Mouse (Mus musculus) midbrain, embryonic 12.5 days (tissue): Measurements from ENCODE around the gene R3hdm4. TPM values are rescaled to one million over a fixed set of nuclear protein-coding genes. Genes with fewer than 3 reads are reported as not detected.

Experiments
- ATAC-seq: fragments of 200-750 bp; cut with Nextera tagmentation; 2 replicates; pipeline ENCODE4 v1.8.0; 2017; ENCODE audit warnings: low read depth, moderate TSS enrichment, moderate library complexity; ENCODE audit not compliant: low FRiP score
- H3K27ac ChIP-seq: fragments of 300-500 bp; sonication (generic); replicated peaks from 2 replicates; pipeline ENCODE4 v1.5.1; 2016; ENCODE audit warnings: mild to moderate bottlenecking
- H3K27me3 ChIP-seq: fragments of 300-500 bp; sonication (generic); 2 replicates; pipeline ENCODE4 v1.6.1; 2016; ENCODE audit warnings: mild to moderate bottlenecking
- H3K36me3 ChIP-seq: fragments of 300-500 bp; sonication (generic); 2 replicates; pipeline ENCODE4 v1.6.1; 2016
- H3K4me1 ChIP-seq: fragments of 300-500 bp; sonication (generic); 2 replicates; pipeline ENCODE4 v1.6.1; 2016
- H3K4me2 ChIP-seq: fragments of 300-500 bp; sonication (generic); replicated peaks from 2 replicates; pipeline ENCODE4 v1.6.1; 2016; ENCODE audit warnings: mild to moderate bottlenecking, moderate library complexity
- H3K4me3 ChIP-seq: fragments of 300-500 bp; sonication (generic); 2 replicates; pipeline ENCODE4 v1.5.1; 2016; ENCODE audit warnings: mild to moderate bottlenecking
- H3K9ac ChIP-seq: fragments of 300-500 bp; sonication (generic); replicated peaks from 2 replicates; pipeline ENCODE4 v1.6.1; 2016; ENCODE audit warnings: mild to moderate bottlenecking, moderate library complexity
- H3K9me3 ChIP-seq: fragments of 300-500 bp; sonication (generic); 2 replicates; pipeline ENCODE4 v1.6.1; 2016; ENCODE audit warnings: mild to moderate bottlenecking
- WGBS: fragments of 180-500 bp; shearing (Covaris S2); methylation state at CpG from one replicate; pipeline ENCODE4 v1.1.7; 2016; 5-methylcytosine and 5-hydroxymethylcytosine counted together
- polyA plus RNA-seq: library from polyadenylated mRNA; unstranded; fragments of >200 nt; fragmentation: Nextera tagmentation; extraction: Ambion mirVana; gene quantifications from 2 replicates; pipeline ENCODE4 v1.2.1, GENCODE M21; 2016

The R3hdm4 gene
- polyA plus RNA-seq, 1 experiment from 2014 or later, result 157 TPM

GRCm38 (mm10) chr10:79866601-79867000, 54.4 kb downstream of the R3hdm4 start:
- Histone ChIP-seq H3K4me1 (peaks cover 15% of the 10 kb centered on the region; the same call in 1 of the 2 replicates), H3K9me3 (no peaks in the 10 kb centered on the region), H3K36me3 (peaks cover 82% of the 10 kb centered on the region), H3K4me3 (no peak overlapping the region), H3K9ac (no peak overlapping the region), H3K4me2 (no peak overlapping the region), H3K27me3 (no peaks in the 10 kb centered on the region), H3K27ac (no peak overlapping the region)
- 84% methylated on average over 11 of the region's 11 CpGs for WGBS
- no peak for ATAC-seq

- Histone ChIP-seq H3K9ac (no peak overlapping the region), H3K4me2 (no peak overlapping the region), H3K27ac (peak overlapping the region; percentile 63; the same call in 1 of the 2 replicates), H3K36me3 (peaks cover 82% of the 10 kb centered on the region), H3K4me3 (no peak overlapping the region), H3K9me3 (no peaks in the 10 kb centered on the region), H3K4me1 (peaks cover 14% of the 10 kb centered on the region; the same call in 1 of the 2 replicates), H3K27me3 (no peaks in the 10 kb centered on the region)
- no peak for ATAC-seq
- WGBS, result 82% methylated on average over 19 of the region's 19 CpGs
Observed at GRCm38 (mm10) chr10:79865801-79866295, 55.2 kb downstream of the R3hdm4 start.

GRCm38 (mm10) chr10:79865189-79865601, 55.8 kb downstream of the R3hdm4 start:
- peak overlapping the region; percentile 63 for H3K27ac ChIP-seq
- no peak overlapping the region for H3K9ac ChIP-seq
- no peak overlapping the region for H3K4me3 ChIP-seq
- H3K4me2 ChIP-seq, result no peak overlapping the region
- no peaks in the 10 kb centered on the region for H3K27me3 ChIP-seq
- H3K4me1 ChIP-seq, result peaks cover 14% of the 10 kb centered on the region; the same call in 1 of the 2 replicates
- no peaks in the 10 kb centered on the region for H3K9me3 ChIP-seq
- peaks cover 84% of the 10 kb centered on the region for H3K36me3 ChIP-seq
- WGBS, result 72% methylated on average over 11 of the region's 12 CpGs
- ATAC-seq, result peak; percentile 17; the same call in 1 of the 2 replicates

- Histone ChIP-seq H3K27ac (peak overlapping the region; percentile 63), H3K27me3 (no peaks in the 10 kb centered on the region), H3K9ac (no peak overlapping the region), H3K4me2 (no peak overlapping the region), H3K4me3 (no peak overlapping the region), H3K36me3 (peaks cover 86% of the 10 kb centered on the region), H3K4me1 (peaks cover 13% of the 10 kb centered on the region; the same call in 1 of the 2 replicates), H3K9me3 (no peaks in the 10 kb centered on the region)
- ATAC-seq, result peak; percentile 45
- WGBS, result 61% methylated on average over 10 of the region's 10 CpGs
Observed at GRCm38 (mm10) chr10:79864351-79865188, 56.4 kb downstream of the R3hdm4 start.

GRCm38 (mm10) chr10:79862925-79863324, 58.1 kb downstream of the R3hdm4 start:
- no peaks in the 10 kb centered on the region for H3K27me3 ChIP-seq
- H3K4me2 ChIP-seq, result no peak overlapping the region
- no peak overlapping the region for H3K4me3 ChIP-seq
- H3K9ac ChIP-seq, result no peak overlapping the region
- no peaks in the 10 kb centered on the region for H3K9me3 ChIP-seq
- WGBS, result 80% methylated on average over 10 of the region's 10 CpGs
- peaks cover 18% of the 10 kb centered on the region for H3K4me1 ChIP-seq
- peaks cover 96% of the 10 kb centered on the region for H3K36me3 ChIP-seq
- no peak for ATAC-seq
- H3K27ac ChIP-seq, result 0 out of 2 replicates have a peak overlapping the region, but pooled peaks have one; percentile 26

- H3K27ac ChIP-seq, result peak overlapping the region; percentile 26; the same call in 1 of the 2 replicates
- no peaks in the 10 kb centered on the region for H3K27me3 ChIP-seq
- H3K36me3 ChIP-seq, result peaks cover 97% of the 10 kb centered on the region
- no peak for ATAC-seq
- no peak overlapping the region for H3K9ac ChIP-seq
- peaks cover 25% of the 10 kb centered on the region for H3K4me1 ChIP-seq
- WGBS, result 89% methylated on average over 23 of the region's 23 CpGs
- H3K4me3 ChIP-seq, result no peak overlapping the region
- H3K4me2 ChIP-seq, result no peak overlapping the region
- no peaks in the 10 kb centered on the region for H3K9me3 ChIP-seq
Observed at GRCm38 (mm10) chr10:79862049-79862788, 58.8 kb downstream of the R3hdm4 start.

GRCm38 (mm10) chr10:79861230-79862048, 59.6 kb downstream of the R3hdm4 start:
- Histone ChIP-seq H3K27ac (0 out of 2 replicates have a peak overlapping the region, but pooled peaks have one; percentile 26), H3K9me3 (no peaks in the 10 kb centered on the region), H3K4me1 (peaks cover 32% of the 10 kb centered on the region), H3K27me3 (no peaks in the 10 kb centered on the region), H3K4me3 (no peak overlapping the region), H3K4me2 (no peak overlapping the region), H3K9ac (no peak overlapping the region), H3K36me3 (peaks cover 96% of the 10 kb centered on the region)
- no peak for ATAC-seq
- 82% methylated on average over 25 of the region's 25 CpGs for WGBS

- no peak for ATAC-seq
- H3K9me3 ChIP-seq, result no peaks in the 10 kb centered on the region
- no peak overlapping the region for H3K9ac ChIP-seq
- no peak overlapping the region; the same call in 1 of the 2 replicates for H3K27ac ChIP-seq
- peaks cover 85% of the 10 kb centered on the region for H3K36me3 ChIP-seq
- H3K4me2 ChIP-seq, result no peak overlapping the region
- H3K27me3 ChIP-seq, result no peaks in the 10 kb centered on the region
- peaks cover 37% of the 10 kb centered on the region for H3K4me1 ChIP-seq
- WGBS, result 95% methylated on average over 26 of the region's 26 CpGs
- H3K4me3 ChIP-seq, result no peak overlapping the region
Observed at GRCm38 (mm10) chr10:79860079-79860911, 60.7 kb downstream of the R3hdm4 start.
